Mouse (Mus musculus): ENCODE data around the gene Tnnt3. TPM values are rescaled to one million over a fixed set of nuclear protein-coding genes. Genes with fewer than 3 reads are reported as not detected.

The Tnnt3 gene
- polyA plus RNA-seq, 1 experiment from 2014 or later: 2.6 TPM

DNA sequence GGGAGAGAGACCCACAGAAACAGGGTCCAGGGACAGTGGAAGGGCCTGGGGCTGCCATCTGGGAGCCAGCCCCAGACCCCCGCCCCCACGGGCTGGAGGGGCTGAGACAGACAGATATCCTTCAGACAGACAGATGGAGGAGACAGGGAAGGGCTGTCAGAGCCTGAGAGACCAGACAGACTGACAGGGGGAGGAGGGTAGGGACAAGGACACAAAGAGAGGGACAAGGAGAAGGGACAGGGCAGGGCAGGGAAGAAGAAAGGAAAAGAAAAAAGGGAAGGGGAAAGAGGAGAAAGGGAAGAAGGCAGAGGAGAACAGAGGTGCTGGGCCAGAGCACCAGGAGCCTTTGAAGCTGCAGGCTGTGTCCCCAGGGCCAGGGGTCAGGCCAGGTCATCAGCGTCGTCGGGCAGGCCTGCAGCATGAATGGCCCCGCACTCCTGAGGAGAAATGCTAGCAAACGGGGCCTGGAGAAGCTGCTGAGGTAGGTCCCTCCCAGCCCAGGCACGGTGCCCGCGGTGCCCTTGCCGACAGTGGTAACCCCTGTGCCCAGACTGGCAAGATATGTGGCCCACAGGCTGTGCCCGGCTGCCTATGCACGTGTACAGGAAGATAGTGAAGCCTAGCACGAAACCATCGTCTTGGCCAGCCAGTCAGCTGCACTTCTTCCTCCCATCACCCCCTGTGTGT lies 26.6 kb upstream of the Tnnt3 start:
- H3K9me3 ChIP-seq (ENCODE audit: control insufficient read depth, low read depth, low read length): no peaks in the 10 kb centered on the region
- H3K36me3 ChIP-seq (ENCODE audit: control insufficient read depth, insufficient read depth, low read length): peaks cover 3% of the 10 kb centered on the region; the same call in 1 of the 2 replicates
- no peaks in the 10 kb centered on the region for H3K27me3 ChIP-seq (ENCODE audit: control insufficient read depth, insufficient read depth, low read length)
- peaks cover 49% of the 10 kb centered on the region for H3K4me1 ChIP-seq (ENCODE audit: control insufficient read depth, insufficient read depth, low read length)
- 29% methylated on average over 15 of the region's 15 CpGs for WGBS
- peak overlapping the region; percentile 70 for H3K4me2 ChIP-seq (replicated peaks; ENCODE audit: low read depth, low read length)
- H3K9ac ChIP-seq (replicated peaks; ENCODE audit: low read depth, low read length): peak overlapping the region; percentile 74
- ATAC-seq (ENCODE audit: insufficient number of reproducible peaks, insufficient read depth, low FRiP score, low read depth): no peak; the same call in 1 of the 2 replicates
- peak overlapping the region; percentile 97 for H3K27ac ChIP-seq (ENCODE audit: low read length)
- H3K4me3 ChIP-seq (ENCODE audit: low read depth, low read length): peak overlapping the region; percentile 38

DNA sequence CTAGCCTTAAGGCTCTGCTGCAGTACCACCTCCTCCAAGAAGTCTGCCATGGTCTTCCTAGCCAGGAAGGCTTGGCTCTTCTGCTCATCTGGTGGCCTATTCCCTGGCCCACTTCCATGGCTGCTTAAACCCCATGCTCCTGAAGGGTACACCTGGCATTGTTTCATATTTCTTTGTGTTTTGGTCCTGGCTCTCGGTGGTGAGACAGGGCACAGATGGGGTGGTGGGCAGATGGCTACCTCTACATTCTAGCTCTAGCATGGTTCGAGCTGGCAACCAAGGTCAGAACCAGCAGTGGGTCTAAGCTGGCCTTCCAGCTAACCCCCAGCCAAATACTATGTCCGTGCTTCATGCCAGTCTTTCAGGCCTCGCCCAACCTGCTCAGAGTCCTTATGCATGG lies 25.7 kb upstream of the Tnnt3 start:
- Histone ChIP-seq H3K27ac (ENCODE audit: low read length) (peak overlapping the region; percentile 97), H3K4me1 (ENCODE audit: control insufficient read depth, insufficient read depth, low read length) (peaks cover 52% of the 10 kb centered on the region), H3K9me3 (ENCODE audit: control insufficient read depth, low read depth, low read length) (no peaks in the 10 kb centered on the region), H3K36me3 (ENCODE audit: control insufficient read depth, insufficient read depth, low read length) (peaks cover 5% of the 10 kb centered on the region; the same call in 1 of the 2 replicates), H3K4me2 (replicated peaks; ENCODE audit: low read depth, low read length) (peak overlapping the region; percentile 70), H3K9ac (replicated peaks; ENCODE audit: low read depth, low read length) (peak overlapping the region; percentile 74), H3K27me3 (ENCODE audit: control insufficient read depth, insufficient read depth, low read length) (no peaks in the 10 kb centered on the region), H3K4me3 (ENCODE audit: low read depth, low read length) (peak overlapping the region; percentile 38)
- WGBS: 86% methylated on average over 4 of the region's 4 CpGs
- ATAC-seq (ENCODE audit: insufficient number of reproducible peaks, insufficient read depth, low FRiP score, low read depth): no peak

DNA sequence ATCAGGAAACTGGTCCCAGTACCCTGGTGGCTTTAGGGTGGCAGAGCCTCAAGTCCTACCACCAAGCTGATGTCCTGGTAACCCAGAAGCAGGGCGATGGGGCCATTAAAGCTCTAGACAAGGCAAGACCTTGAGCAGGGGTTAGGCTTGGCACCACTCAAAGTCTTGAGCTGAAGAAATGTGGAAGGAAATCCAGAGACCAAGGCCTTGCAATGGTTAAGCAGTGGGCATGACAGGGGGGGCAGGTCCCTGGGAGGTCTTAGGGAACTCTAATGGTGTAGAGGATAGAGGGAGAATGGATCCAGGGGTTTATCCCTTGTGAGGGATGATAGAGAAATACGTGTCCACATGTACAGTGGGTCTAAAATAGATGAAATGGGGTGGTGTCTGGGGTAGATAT lies 25.2 kb upstream of the Tnnt3 start:
- Histone ChIP-seq H3K4me3 (ENCODE audit: low read depth, low read length) (peak overlapping the region; percentile 38), H3K27ac (ENCODE audit: low read length) (peak overlapping the region; percentile 97), H3K4me1 (ENCODE audit: control insufficient read depth, insufficient read depth, low read length) (peaks cover 53% of the 10 kb centered on the region), H3K4me2 (replicated peaks; ENCODE audit: low read depth, low read length) (peak overlapping the region; percentile 70), H3K9ac (replicated peaks; ENCODE audit: low read depth, low read length) (peak overlapping the region; percentile 74), H3K27me3 (ENCODE audit: control insufficient read depth, insufficient read depth, low read length) (no peaks in the 10 kb centered on the region), H3K9me3 (ENCODE audit: control insufficient read depth, low read depth, low read length) (no peaks in the 10 kb centered on the region), H3K36me3 (ENCODE audit: control insufficient read depth, insufficient read depth, low read length) (peaks cover 5% of the 10 kb centered on the region; the same call in 1 of the 2 replicates)
- no peak for ATAC-seq (ENCODE audit: insufficient number of reproducible peaks, insufficient read depth, low FRiP score, low read depth)
- 82% methylated on average over 2 of the region's 2 CpGs for WGBS

DNA sequence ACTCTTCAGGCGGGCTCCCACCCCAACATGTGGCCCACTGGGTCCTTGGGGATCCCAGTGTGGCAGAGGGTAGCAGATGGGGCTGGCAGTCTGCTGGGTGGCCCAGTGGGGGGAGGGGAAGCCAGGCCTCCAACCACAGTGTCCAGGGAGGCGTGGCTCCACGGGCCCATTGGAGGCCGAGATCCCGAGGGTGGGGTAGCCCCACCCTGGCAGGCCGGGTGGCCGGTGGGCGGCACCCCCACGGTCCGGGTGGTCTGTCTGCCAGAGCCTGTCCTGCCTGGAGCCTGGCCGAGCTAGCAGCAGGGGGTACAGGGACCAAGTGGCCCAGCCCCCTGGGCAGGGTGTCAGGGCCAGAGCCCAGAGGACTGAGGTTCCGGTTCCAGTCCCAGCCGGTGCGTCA lies 23.8 kb upstream of the Tnnt3 start:
- 62% methylated on average over 9 of the region's 14 CpGs for WGBS
- Histone ChIP-seq H3K9me3 (ENCODE audit: control insufficient read depth, low read depth, low read length) (no peaks in the 10 kb centered on the region), H3K9ac (replicated peaks; ENCODE audit: low read depth, low read length) (peak overlapping the region; percentile 43), H3K4me2 (replicated peaks; ENCODE audit: low read depth, low read length) (peak overlapping the region; percentile 70), H3K36me3 (ENCODE audit: control insufficient read depth, insufficient read depth, low read length) (peaks cover 8% of the 10 kb centered on the region; the same call in 1 of the 2 replicates), H3K27me3 (ENCODE audit: control insufficient read depth, insufficient read depth, low read length) (no peaks in the 10 kb centered on the region), H3K4me3 (ENCODE audit: low read depth, low read length) (peak overlapping the region; percentile 38), H3K27ac (ENCODE audit: low read length) (peak overlapping the region; percentile 97), H3K4me1 (ENCODE audit: control insufficient read depth, insufficient read depth, low read length) (peaks cover 57% of the 10 kb centered on the region)
- ATAC-seq (ENCODE audit: insufficient number of reproducible peaks, insufficient read depth, low FRiP score, low read depth): no peak

DNA sequence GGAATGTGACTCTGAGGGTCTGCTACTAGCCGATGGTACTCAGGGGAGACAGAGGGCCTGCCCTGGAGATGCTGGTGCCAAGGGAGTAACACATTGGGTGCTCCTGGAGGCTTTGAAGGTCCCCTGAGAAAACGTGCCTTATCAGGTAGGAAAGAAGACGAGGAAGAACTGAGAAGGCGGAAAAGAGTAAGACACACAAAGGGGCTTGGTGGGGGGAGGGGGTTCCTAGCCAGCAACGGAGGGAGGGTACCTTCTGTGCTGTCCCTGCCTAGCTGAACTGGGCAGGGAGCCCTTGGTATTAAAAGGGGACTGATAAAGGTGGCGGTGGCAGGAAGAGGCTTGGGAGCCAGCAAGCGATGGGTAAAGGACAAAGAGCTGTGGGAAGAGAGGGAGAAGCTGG lies 23.0 kb upstream of the Tnnt3 start:
- H3K36me3 ChIP-seq (ENCODE audit: control insufficient read depth, insufficient read depth, low read length): peaks cover 8% of the 10 kb centered on the region; the same call in 1 of the 2 replicates
- H3K4me3 ChIP-seq (ENCODE audit: low read depth, low read length): peak overlapping the region; percentile 38
- peaks cover 56% of the 10 kb centered on the region for H3K4me1 ChIP-seq (ENCODE audit: control insufficient read depth, insufficient read depth, low read length)
- peak overlapping the region; percentile 70 for H3K4me2 ChIP-seq (replicated peaks; ENCODE audit: low read depth, low read length)
- no peak for ATAC-seq (ENCODE audit: insufficient number of reproducible peaks, insufficient read depth, low FRiP score, low read depth)
- no peaks in the 10 kb centered on the region for H3K9me3 ChIP-seq (ENCODE audit: control insufficient read depth, low read depth, low read length)
- WGBS: 55% methylated on average over 7 of the region's 7 CpGs
- H3K9ac ChIP-seq (replicated peaks; ENCODE audit: low read depth, low read length): peak overlapping the region; percentile 43
- peak overlapping the region; percentile 97 for H3K27ac ChIP-seq (ENCODE audit: low read length)
- H3K27me3 ChIP-seq (ENCODE audit: control insufficient read depth, insufficient read depth, low read length): no peaks in the 10 kb centered on the region

DNA sequence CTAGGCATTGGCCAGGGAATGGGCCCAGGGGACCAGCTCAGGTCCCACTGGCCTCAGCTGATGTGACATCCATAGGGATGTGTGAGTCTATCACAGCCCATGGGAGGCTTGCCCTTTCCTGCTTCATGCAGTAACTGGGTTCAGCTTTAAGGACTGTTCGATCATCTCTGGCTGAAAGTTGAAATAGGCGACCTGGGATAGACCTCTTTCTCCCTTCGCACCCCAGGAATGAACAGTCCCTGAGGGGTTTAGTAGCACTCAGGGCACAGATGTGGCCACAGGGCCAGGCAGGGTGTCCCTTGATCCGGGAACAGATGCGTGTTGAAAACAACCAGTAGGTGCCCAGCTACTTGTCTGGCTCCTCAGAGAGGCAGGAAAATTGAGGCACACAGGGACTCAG lies 22.4 kb upstream of the Tnnt3 start:
- Histone ChIP-seq H3K9ac (replicated peaks; ENCODE audit: low read depth, low read length) (peak overlapping the region; percentile 43), H3K4me2 (replicated peaks; ENCODE audit: low read depth, low read length) (peak overlapping the region; percentile 70), H3K36me3 (ENCODE audit: control insufficient read depth, insufficient read depth, low read length) (peaks cover 8% of the 10 kb centered on the region; the same call in 1 of the 2 replicates), H3K4me1 (ENCODE audit: control insufficient read depth, insufficient read depth, low read length) (peaks cover 56% of the 10 kb centered on the region), H3K4me3 (ENCODE audit: low read depth, low read length) (peak overlapping the region; percentile 38), H3K9me3 (ENCODE audit: control insufficient read depth, low read depth, low read length) (no peaks in the 10 kb centered on the region), H3K27me3 (ENCODE audit: control insufficient read depth, insufficient read depth, low read length) (no peaks in the 10 kb centered on the region), H3K27ac (ENCODE audit: low read length) (peak overlapping the region; percentile 97)
- no peak for ATAC-seq (ENCODE audit: insufficient number of reproducible peaks, insufficient read depth, low FRiP score, low read depth)
- whole genome bisulfite sequencing: 79% methylated on average over 5 of the region's 5 CpGs

DNA sequence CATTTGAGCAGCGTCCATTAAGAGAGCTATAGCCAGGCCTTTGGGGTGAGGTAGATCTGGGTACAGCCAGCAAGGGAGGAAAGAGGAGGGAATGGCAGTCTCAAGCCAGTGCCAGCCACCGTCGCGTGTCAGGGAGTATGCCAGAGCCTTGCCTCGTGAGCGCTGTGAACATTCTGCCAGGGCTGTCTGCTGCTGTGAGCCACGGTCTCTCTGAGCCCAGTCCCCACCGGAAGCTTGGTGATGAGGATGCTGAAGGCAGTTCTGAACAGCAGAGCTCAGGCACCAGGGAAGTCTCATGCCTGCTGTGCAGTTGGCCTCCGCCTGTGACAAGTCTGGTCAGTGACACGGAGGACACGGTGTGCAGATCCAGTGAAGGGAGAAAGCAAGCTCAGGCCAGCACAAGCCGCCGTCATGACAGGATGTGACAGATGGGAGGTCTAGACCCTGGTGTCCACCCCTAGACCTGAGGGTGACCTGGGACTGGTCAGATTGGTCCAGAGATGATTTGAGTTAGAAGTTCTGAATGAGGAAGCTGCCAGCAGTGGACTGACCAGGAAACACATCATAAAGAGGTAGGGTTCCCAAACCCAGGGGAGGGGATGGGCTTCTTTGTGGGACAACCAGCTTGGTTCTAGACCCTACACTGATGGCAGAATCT lies 21.7 kb upstream of the Tnnt3 start:
- no peaks in the 10 kb centered on the region for H3K9me3 ChIP-seq (ENCODE audit: control insufficient read depth, low read depth, low read length)
- no peak for ATAC-seq (ENCODE audit: insufficient number of reproducible peaks, insufficient read depth, low FRiP score, low read depth)
- peak overlapping the region; percentile 97 for H3K27ac ChIP-seq (ENCODE audit: low read length)
- WGBS: 71% methylated on average over 13 of the region's 13 CpGs
- peaks cover 57% of the 10 kb centered on the region for H3K4me1 ChIP-seq (ENCODE audit: control insufficient read depth, insufficient read depth, low read length)
- H3K4me3 ChIP-seq (ENCODE audit: low read depth, low read length): peak overlapping the region; percentile 38
- H3K4me2 ChIP-seq (replicated peaks; ENCODE audit: low read depth, low read length): peak overlapping the region; percentile 70
- H3K9ac ChIP-seq (replicated peaks; ENCODE audit: low read depth, low read length): peak overlapping the region; percentile 43; the same call in 1 of the 2 replicates
- H3K27me3 ChIP-seq (ENCODE audit: control insufficient read depth, insufficient read depth, low read length): no peaks in the 10 kb centered on the region
- H3K36me3 ChIP-seq (ENCODE audit: control insufficient read depth, insufficient read depth, low read length): peaks cover 8% of the 10 kb centered on the region; the same call in 1 of the 2 replicates

DNA sequence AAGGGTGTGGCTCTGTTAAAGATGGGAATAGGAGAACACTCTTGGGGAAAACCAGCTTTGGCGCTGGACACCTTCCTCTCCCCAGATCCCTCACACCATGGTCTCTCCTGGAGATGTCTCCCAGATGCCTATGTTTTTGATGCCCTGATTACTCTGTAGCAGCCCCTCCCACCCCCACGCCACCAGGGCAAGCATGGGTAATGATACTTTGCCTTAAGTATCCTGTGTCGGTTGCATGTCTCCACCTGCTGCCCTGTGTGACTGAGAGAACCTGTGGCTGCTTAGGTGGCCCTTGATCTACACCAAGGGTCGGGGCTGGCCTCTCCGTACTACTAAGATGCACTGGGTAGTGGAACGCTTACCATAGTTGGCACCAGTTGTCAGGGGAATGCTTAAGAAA lies 20.6 kb upstream of the Tnnt3 start:
- Histone ChIP-seq H3K27me3 (ENCODE audit: control insufficient read depth, insufficient read depth, low read length) (no peaks in the 10 kb centered on the region), H3K9ac (replicated peaks; ENCODE audit: low read depth, low read length) (no peak overlapping the region), H3K4me3 (ENCODE audit: low read depth, low read length) (peak overlapping the region; percentile 38; the same call in 1 of the 2 replicates), H3K4me1 (ENCODE audit: control insufficient read depth, insufficient read depth, low read length) (peaks cover 62% of the 10 kb centered on the region), H3K27ac (ENCODE audit: low read length) (peak overlapping the region; percentile 97; the same call in 1 of the 2 replicates), H3K9me3 (ENCODE audit: control insufficient read depth, low read depth, low read length) (no peaks in the 10 kb centered on the region), H3K4me2 (replicated peaks; ENCODE audit: low read depth, low read length) (peak overlapping the region; percentile 70), H3K36me3 (ENCODE audit: control insufficient read depth, insufficient read depth, low read length) (peaks cover 8% of the 10 kb centered on the region; the same call in 1 of the 2 replicates)
- no peak for ATAC-seq (ENCODE audit: insufficient number of reproducible peaks, insufficient read depth, low FRiP score, low read depth)
- 89% methylated on average over 6 of the region's 6 CpGs for WGBS

All from stomach, embryonic 14.5 days (tissue).